ENCODE assay signal across 28 mouse cellular contexts in the genomic region with DNA sequence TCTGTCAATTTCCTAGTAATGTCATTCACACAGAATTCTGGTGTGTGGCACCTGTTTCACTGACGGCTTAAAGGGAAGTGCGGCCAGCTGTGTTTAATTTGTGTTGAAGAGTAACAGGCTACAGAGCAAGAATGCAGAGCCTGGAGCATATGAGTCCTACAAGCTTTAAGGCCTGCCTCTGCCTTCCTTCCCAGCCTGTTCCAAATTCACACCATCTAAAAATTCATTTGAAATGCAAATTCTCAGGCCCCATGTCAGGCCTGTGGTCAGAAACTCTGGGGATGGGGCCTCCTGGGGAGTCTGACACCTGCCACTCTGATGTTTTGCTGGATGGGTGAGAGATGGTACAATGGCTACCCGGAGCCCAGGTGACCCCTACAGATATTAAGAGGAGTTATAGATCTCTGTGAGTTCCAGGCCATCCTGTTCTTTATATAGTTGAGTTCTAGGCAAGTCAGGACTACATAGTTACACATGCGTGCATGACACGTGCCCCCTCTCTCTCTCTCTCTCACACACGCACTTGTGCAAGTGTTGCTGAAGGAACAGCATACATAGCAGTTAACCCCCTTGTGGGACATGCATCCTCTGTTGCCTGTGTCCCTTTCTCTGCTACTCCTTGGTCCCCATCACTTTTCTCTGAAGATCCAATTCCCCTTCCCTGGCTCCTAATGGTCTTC. TPM values are rescaled to one million over a fixed set of nuclear protein-coding genes. Genes with fewer than 3 reads are reported as not detected.
DNase-seq lines count a peak whose midpoint lies in the region; ATAC-seq and TF ChIP-seq lines count a peak whose summit lies in the region.
"Had no signal": no experiment of that assay in that cellular context is flagged by ENCODE, and none has a peak within 500 bp of the region (broad histone marks: within the 10 kb centered on the region; RNA-seq: fewer than 3 reads in every experiment).

No protein-coding gene starts in this region.

- no peak overlapping the region for H3K9ac ChIP-seq in embryonic facial prominence, embryonic 11.5 days (replicated peaks; ENCODE audit: low read length)
- no peak overlapping the region for H3K9ac ChIP-seq in lung, embryonic 14.5 days
- H3K9ac ChIP-seq: embryonic facial prominence, embryonic 12.5 days; forebrain, embryonic 12.5 days; forebrain, embryonic 15.5 days; heart, embryonic 12.5 days; heart, embryonic 15.5 days; hindbrain, embryonic 13.5 days; intestine, embryonic 15.5 days had no signal

- H3K4me1 ChIP-seq in embryonic facial prominence, embryonic 11.5 days (ENCODE audit: control insufficient read depth, insufficient read depth, low read length): no peaks in the 10 kb centered on the region
- H3K4me1 ChIP-seq in embryonic facial prominence, embryonic 10.5 days: peaks cover 37% of the 10 kb centered on the region
- H3K4me1 ChIP-seq in lung, embryonic 14.5 days (ENCODE audit: insufficient read depth): peaks cover 4% of the 10 kb centered on the region; the same call in 1 of the 2 replicates

- H3ac ChIP-seq in myocyte (ENCODE audit: control insufficient read depth, insufficient read length): no peak overlapping the region

- H3K36me3 ChIP-seq in embryonic facial prominence, embryonic 11.5 days (replicated peaks; ENCODE audit: control insufficient read depth, insufficient read depth, low read depth, low read length): no peaks in the 10 kb centered on the region
- peaks cover 21% of the 10 kb centered on the region for H3K36me3 ChIP-seq in embryonic facial prominence, embryonic 10.5 days (replicated peaks)
- peaks cover 9% of the 10 kb centered on the region; the same call in 1 of the 2 replicates for H3K36me3 ChIP-seq in lung, embryonic 14.5 days (ENCODE audit: insufficient read depth)
- H3K36me3 ChIP-seq in myocyte (ENCODE audit: control insufficient read depth, insufficient read depth): peaks cover 7% of the 10 kb centered on the region
- H3K36me3 ChIP-seq: intestine, embryonic 15.5 days had no signal

- no peak for TF ChIP-seq CTCF in lung, embryonic 14.5 days (IDR thresholded peaks at IDR 0.05; ENCODE audit: low read depth)

- no peak for ATAC-seq in embryonic facial prominence, embryonic 11.5 days (replicated peaks; ENCODE audit: insufficient number of reproducible peaks, low FRiP score, low TSS enrichment, low read depth)
- ATAC-seq in lung, embryonic 14.5 days (ENCODE audit: insufficient read depth): no peak
- ATAC-seq: activated CD4-positive, CD25-positive, alpha-beta regulatory T cell, adult 4 months; CD4-positive, CD25-positive, alpha-beta regulatory T cell, adult 4 months; forebrain, embryonic 15.5 days; hindbrain, embryonic 16.5 days; intestine, embryonic 15.5 days had no signal

- no peak overlapping the region for H3K4me2 ChIP-seq in embryonic facial prominence, embryonic 11.5 days (ENCODE audit: low read depth, low read length)
- no peak overlapping the region for H3K4me2 ChIP-seq in lung, embryonic 14.5 days
- H3K4me2 ChIP-seq in myocyte (ENCODE audit: low read depth): no peak overlapping the region
- H3K4me2 ChIP-seq: embryonic facial prominence, embryonic 12.5 days; forebrain, embryonic 12.5 days; forebrain, embryonic 15.5 days; heart, embryonic 12.5 days; heart, embryonic 15.5 days; hindbrain, embryonic 13.5 days; intestine, embryonic 15.5 days had no signal

- 63% methylated on average over 6 of the region's 6 CpGs for WGBS in embryonic facial prominence, embryonic 11.5 days
- WGBS in embryonic facial prominence, embryonic 10.5 days: 69% methylated on average over 6 of the region's 6 CpGs
- 63% methylated on average over 6 of the region's 6 CpGs for WGBS in lung, embryonic 14.5 days

- TF ChIP-seq POLR2A in myocyte (IDR thresholded peaks at IDR 0.05; ENCODE audit: insufficient read length, low read depth): no peak

- no peaks in the 10 kb centered on the region for H3K27me3 ChIP-seq in embryonic facial prominence, embryonic 11.5 days (ENCODE audit: control insufficient read depth, insufficient read depth, low read length)
- H3K27me3 ChIP-seq in embryonic facial prominence, embryonic 10.5 days (replicated peaks; ENCODE audit: low read depth, poor library complexity, severe bottlenecking): peaks cover 22% of the 10 kb centered on the region
- H3K27me3 ChIP-seq in lung, embryonic 14.5 days (ENCODE audit: insufficient read depth, low read length): no peaks in the 10 kb centered on the region
- H3K27me3 ChIP-seq in myocyte (ENCODE audit: control insufficient read depth, insufficient read depth, insufficient read length): peaks cover 28% of the 10 kb centered on the region
- H3K27me3 ChIP-seq: forebrain, embryonic 12.5 days; forebrain, embryonic 15.5 days; intestine, embryonic 15.5 days had no signal

- peaks cover 5% of the 10 kb centered on the region for H3K79me2 ChIP-seq in myocyte (ENCODE audit: control insufficient read depth, insufficient read depth)

- peak; percentile 47 for DNase-seq in embryonic facial prominence, embryonic 11.5 days (ENCODE audit: low spot score)
- no peak for DNase-seq in embryonic facial prominence, embryonic 10.5 days (ENCODE audit: low spot score)
- DNase-seq in lung, embryonic 14.5 days: peak; percentile 30
- no peak for DNase-seq in lung, adult 18-20 months
- DNase-seq in adrenal gland, adult (ENCODE audit: inconsistent age in 2 of 2, low spot score in 1 of 2): no peak
- DNase-seq: adrenal gland, postnatal 10 days; adrenal gland, postnatal 36 days; cerebellum, adult 18-20 months; cerebellum, adult 9-10 months; cerebellum, postnatal 14 days; gastrocnemius, postnatal 25 days; heart, adult 18-20 months; heart, postnatal 10 days; heart, postnatal 36 days had no signal

- no peak overlapping the region for H3K4me3 ChIP-seq in embryonic facial prominence, embryonic 11.5 days (ENCODE audit: low read depth, low read length)
- H3K4me3 ChIP-seq in embryonic facial prominence, embryonic 10.5 days: no peak overlapping the region
- H3K4me3 ChIP-seq in lung, embryonic 14.5 days (ENCODE audit: low read depth, low read length): no peak overlapping the region
- H3K4me3 ChIP-seq in myocyte: no peak overlapping the region
- H3K4me3 ChIP-seq: embryonic facial prominence, embryonic 12.5 days; erythroblast, embryonic 14.5 days; forebrain, embryonic 12.5 days; forebrain, embryonic 15.5 days; heart, embryonic 12.5 days; heart, embryonic 15.5 days; hindbrain, embryonic 10.5 days; hindbrain, embryonic 13.5 days; intestine, embryonic 15.5 days had no signal

- H3K27ac ChIP-seq in embryonic facial prominence, embryonic 11.5 days (replicated peaks; ENCODE audit: low read depth, low read length): no peak overlapping the region
- H3K27ac ChIP-seq in embryonic facial prominence, embryonic 10.5 days (replicated peaks): no peak overlapping the region
- no peak overlapping the region for H3K27ac ChIP-seq in lung, embryonic 14.5 days (ENCODE audit: low read depth)
- H3K27ac ChIP-seq: embryonic facial prominence, embryonic 12.5 days; forebrain, embryonic 12.5 days; forebrain, embryonic 15.5 days; heart, embryonic 15.5 days; hindbrain, embryonic 10.5 days; hindbrain, embryonic 13.5 days; intestine, embryonic 15.5 days had no signal

- H3K9me3 ChIP-seq in embryonic facial prominence, embryonic 11.5 days (replicated peaks; ENCODE audit: control insufficient read depth, low read length): no peaks in the 10 kb centered on the region
- H3K9me3 ChIP-seq in embryonic facial prominence, embryonic 10.5 days: no peaks in the 10 kb centered on the region
- no peaks in the 10 kb centered on the region for H3K9me3 ChIP-seq in lung, embryonic 14.5 days (ENCODE audit: low read depth, low read length)
- H3K9me3 ChIP-seq: embryonic facial prominence, embryonic 12.5 days; forebrain, embryonic 12.5 days; forebrain, embryonic 15.5 days; heart, embryonic 12.5 days; heart, embryonic 15.5 days; hindbrain, embryonic 10.5 days; hindbrain, embryonic 13.5 days; intestine, embryonic 15.5 days had no signal

TF ChIP-seq in myocyte, 11 proteins besides CTCF, POLR2A, EP300 and RAD21 (continues in another document):
- TF ChIP-seq POLR2AphosphoS2 (IDR thresholded peaks at IDR 0.05; ENCODE audit: insufficient read length, low read depth): peak; percentile 58
- no peak for TF ChIP-seq E2F4 (IDR thresholded peaks at IDR 0.05; ENCODE audit: insufficient read depth)
- TF ChIP-seq REST (IDR thresholded peaks at IDR 0.05; ENCODE audit: insufficient read depth, insufficient read length): no peak
- TF ChIP-seq SRF (IDR thresholded peaks at IDR 0.05; ENCODE audit: control insufficient read depth, insufficient read length, low read depth): no peak
- no peak for TF ChIP-seq USF1 (IDR thresholded peaks at IDR 0.05; ENCODE audit: low read depth)

RNA-seq across cellular contexts. Expression of a gene that starts 5.9 kb away (rescaled TPM):
- 129 and 145 TPM in 2 replicates for polyA plus RNA-seq in embryonic facial prominence, embryonic 11.5 days (2014; fragmentation: Nextera tagmentation; extraction: Ambion mirVana)
- 147 and 151 TPM in 2 replicates for polyA plus RNA-seq in embryonic facial prominence, embryonic 10.5 days (2016; fragmentation: Nextera tagmentation; extraction: Ambion mirVana)
- 169 and 179 TPM in 2 replicates for polyA plus RNA-seq in lung, embryonic 14.5 days (2014; fragmentation: Nextera tagmentation; extraction: Ambion mirVana)
- 241 TPM for polyA plus RNA-seq in myocyte (2012; fragmentation: generic; extraction: Trizol)

RNA-seq across cellular contexts. Expression of a gene that starts 11.4 kb away (rescaled TPM):
- polyA plus RNA-seq in embryonic facial prominence, embryonic 11.5 days (2014; fragmentation: Nextera tagmentation; extraction: Ambion mirVana): 0.26 TPM in 1 of 2 replicates, not detected in the other
- polyA plus RNA-seq in embryonic facial prominence, embryonic 10.5 days (2016; fragmentation: Nextera tagmentation; extraction: Ambion mirVana): 0.53 and 0.77 TPM in 2 replicates
- polyA plus RNA-seq in lung, embryonic 14.5 days (2014; fragmentation: Nextera tagmentation; extraction: Ambion mirVana): 0.23 and 0.42 TPM in 2 replicates
- not detected for polyA plus RNA-seq in myocyte (2012; fragmentation: generic; extraction: Trizol)
- polyA plus RNA-seq: activated CD4-positive, CD25-positive, alpha-beta regulatory T cell, adult 4 months; C2C12; CD4-positive, CD25-positive, alpha-beta regulatory T cell, adult 4 months; erythroblast, embryonic 14.5 days had no signal

RNA-seq across cellular contexts. Expression of a gene that starts 20.1 kb away (rescaled TPM):
- polyA plus RNA-seq in embryonic facial prominence, embryonic 11.5 days (2014; fragmentation: Nextera tagmentation; extraction: Ambion mirVana): 0.24 TPM in 1 of 2 replicates, not detected in the other
- 0.36 and 0.59 TPM in 2 replicates for polyA plus RNA-seq in embryonic facial prominence, embryonic 10.5 days (2016; fragmentation: Nextera tagmentation; extraction: Ambion mirVana)
- polyA plus RNA-seq in lung, embryonic 14.5 days (2014; fragmentation: Nextera tagmentation; extraction: Ambion mirVana): 0.68 and 0.91 TPM in 2 replicates
- polyA plus RNA-seq in myocyte (2012; fragmentation: generic; extraction: Trizol): 0.05 TPM
- polyA plus RNA-seq: activated CD4-positive, CD25-positive, alpha-beta regulatory T cell, adult 4 months; C2C12; CD4-positive, CD25-positive, alpha-beta regulatory T cell, adult 4 months; erythroblast, embryonic 14.5 days; heart, embryonic 12.5 days; heart, embryonic 15.5 days had no signal

RNA-seq across cellular contexts. Expression of a gene that starts 24.7 kb away (rescaled TPM):
- not detected in 2 replicates for polyA plus RNA-seq in embryonic facial prominence, embryonic 11.5 days (2014; fragmentation: Nextera tagmentation; extraction: Ambion mirVana)
- polyA plus RNA-seq in embryonic facial prominence, embryonic 10.5 days (2016; fragmentation: Nextera tagmentation; extraction: Ambion mirVana): not detected in 2 replicates
- 0.34 and 0.46 TPM in 2 replicates for polyA plus RNA-seq in lung, embryonic 14.5 days (2014; fragmentation: Nextera tagmentation; extraction: Ambion mirVana)
- not detected for polyA plus RNA-seq in myocyte (2012; fragmentation: generic; extraction: Trizol)
- polyA plus RNA-seq: activated CD4-positive, CD25-positive, alpha-beta regulatory T cell, adult 4 months; C2C12; CD4-positive, CD25-positive, alpha-beta regulatory T cell, adult 4 months; embryonic facial prominence, embryonic 12.5 days; erythroblast, embryonic 14.5 days; forebrain, embryonic 15.5 days; hindbrain, embryonic 10.5 days; hindbrain, embryonic 13.5 days; hindbrain, embryonic 16.5 days had no signal

RNA-seq across cellular contexts. Expression of a gene that starts 27.9 kb away (rescaled TPM):
- 1.0 and 2.0 TPM in 2 replicates for polyA plus RNA-seq in embryonic facial prominence, embryonic 11.5 days (2014; fragmentation: Nextera tagmentation; extraction: Ambion mirVana)
- polyA plus RNA-seq in embryonic facial prominence, embryonic 10.5 days (2016; fragmentation: Nextera tagmentation; extraction: Ambion mirVana): 0.68 and 1.0 TPM in 2 replicates
- 0.34 and 1.3 TPM in 2 replicates for polyA plus RNA-seq in lung, embryonic 14.5 days (2014; fragmentation: Nextera tagmentation; extraction: Ambion mirVana)
- polyA plus RNA-seq in myocyte (2012; fragmentation: generic; extraction: Trizol): 0.79 TPM

Comparison
In these comparisons a context has a peak if more than half of its experiments do, and no peak if none do; other contexts are left out.
1. DNase-seq: peak in embryonic facial prominence, embryonic 11.5 days (single experiment) and lung, embryonic 14.5 days (single experiment); none in embryonic facial prominence, embryonic 10.5 days (single experiment), lung, adult 18-20 months (0 of 2) and adrenal gland, adult (0 of 2).